Mouse (Mus musculus): ENCODE measurements around the gene Rnpep. TPM values are rescaled to one million over a fixed set of nuclear protein-coding genes. Genes with fewer than 3 reads are reported as not detected.
"Not testable (repeated sequence)": the region's sequence is repeated elsewhere in the genome, so short reads cannot be mapped to it uniquely, and the experiment has no call there.

The Rnpep gene
- total and polyA plus RNA-seq, 2 experiments from 2014 or later = 52.4 to 79.7 TPM

DNA sequence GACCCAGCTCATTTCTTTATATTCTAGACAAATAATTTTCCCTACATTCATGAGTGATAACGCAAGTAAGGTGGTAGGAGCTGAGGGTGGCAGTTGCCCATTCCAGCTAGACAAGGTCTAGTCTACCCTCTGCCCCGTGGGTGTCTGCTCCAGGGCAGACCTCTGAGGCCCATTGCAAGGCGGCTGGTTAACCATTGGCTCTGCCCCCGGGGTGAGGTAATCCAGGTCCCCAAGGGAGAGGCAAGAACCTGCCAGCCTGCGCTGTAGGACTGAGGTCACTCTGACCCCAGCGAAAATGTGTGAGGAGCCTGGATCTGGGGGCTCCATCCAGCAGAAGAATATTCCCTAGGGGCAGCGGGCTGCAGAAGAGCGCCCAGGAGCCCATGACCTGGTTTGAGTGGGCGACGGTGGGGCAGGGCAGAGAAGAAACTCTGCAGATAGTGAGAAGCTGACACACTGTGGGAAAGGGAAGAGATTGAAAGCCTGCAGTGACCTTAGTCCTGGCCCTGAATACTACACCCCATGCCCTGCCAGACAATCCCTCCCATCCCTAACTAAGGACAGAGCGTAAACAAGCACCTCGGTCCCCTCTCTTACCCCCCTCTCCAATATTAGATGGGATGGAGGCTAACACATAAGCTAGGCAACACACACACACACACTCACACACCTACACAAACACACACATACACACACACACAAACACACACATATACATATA lies 46.6 kb downstream of the Rnpep start:
- ATAC-seq (ENCODE audit: low FRiP score) (no peak), DNase-seq (ENCODE audit: low spot score) (no peak)
- no peaks in the 10 kb centered on the region for H3K27me3 ChIP-seq (ENCODE audit: insufficient read depth, low read length)
- H3K4me1 ChIP-seq (ENCODE audit: insufficient read depth, low read length) = no peaks in the 10 kb centered on the region
- H3K4me2 ChIP-seq (ENCODE audit: low read depth, low read length, poor library complexity, severe bottlenecking) = no peak overlapping the region
- WGBS = 71% methylated on average over 12 of the region's 12 CpGs
- no peak overlapping the region for H3K9ac ChIP-seq (replicated peaks; ENCODE audit: low read length, poor library complexity, severe bottlenecking)
- H3K9me3 ChIP-seq (ENCODE audit: low read length) = no peaks in the 10 kb centered on the region
- no peak for TF ChIP-seq CTCF (IDR thresholded peaks at IDR 0.05)
- H3K27ac ChIP-seq (ENCODE audit: low read depth, low read length) = no peak overlapping the region
- no peak overlapping the region for H3K4me3 ChIP-seq (ENCODE audit: low read depth, low read length)
- no peaks in the 10 kb centered on the region for H3K36me3 ChIP-seq (ENCODE audit: insufficient read depth, low read length)

GRCm38 (mm10) chr1:135234771-135235170 lies 49.1 kb downstream of the Rnpep start:
- TF ChIP-seq CTCF (IDR thresholded peaks at IDR 0.05) = no peak
- ATAC-seq (ENCODE audit: low FRiP score) = no peak
- Histone ChIP-seq H3K4me2 (ENCODE audit: low read depth, low read length, poor library complexity, severe bottlenecking) (no peak overlapping the region), H3K9me3 (ENCODE audit: low read length) (no peaks in the 10 kb centered on the region), H3K9ac (replicated peaks; ENCODE audit: low read length, poor library complexity, severe bottlenecking) (no peak overlapping the region), H3K4me1 (ENCODE audit: insufficient read depth, low read length) (no peaks in the 10 kb centered on the region), H3K4me3 (ENCODE audit: low read depth, low read length) (no peak overlapping the region), H3K27ac (ENCODE audit: low read depth, low read length) (no peak overlapping the region), H3K27me3 (ENCODE audit: insufficient read depth, low read length) (no peaks in the 10 kb centered on the region), H3K36me3 (ENCODE audit: insufficient read depth, low read length) (no peaks in the 10 kb centered on the region)
- DNase-seq (ENCODE audit: low spot score) = no peak
- WGBS = 89% methylated on average over 12 of the region's 12 CpGs

DNA sequence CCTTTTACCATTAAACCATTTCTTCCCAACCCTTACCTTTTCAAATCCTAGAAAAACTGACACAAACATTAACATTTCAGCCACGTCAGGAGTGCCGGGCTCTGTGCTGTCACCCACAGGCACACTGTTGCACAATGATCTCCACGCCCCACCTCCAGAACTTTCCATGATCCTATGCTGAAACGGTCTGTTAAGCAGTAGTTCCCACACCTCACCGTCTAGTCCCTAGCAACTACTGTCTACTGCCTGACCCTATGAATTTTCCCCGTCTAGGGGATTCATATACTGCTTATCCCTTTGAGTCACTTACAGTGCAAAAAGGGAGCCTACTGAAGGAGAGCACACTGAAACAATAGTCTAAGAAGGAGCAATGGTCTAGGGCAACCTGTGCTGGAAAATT lies 49.9 kb downstream of the Rnpep start:
- H3K4me1 ChIP-seq (ENCODE audit: insufficient read depth, low read length) = no peaks in the 10 kb centered on the region
- no peak overlapping the region for H3K4me2 ChIP-seq (ENCODE audit: low read depth, low read length, poor library complexity, severe bottlenecking)
- no peaks in the 10 kb centered on the region for H3K27me3 ChIP-seq (ENCODE audit: insufficient read depth, low read length)
- no peaks in the 10 kb centered on the region for H3K36me3 ChIP-seq (ENCODE audit: insufficient read depth, low read length)
- 88% methylated on average over 6 of the region's 6 CpGs for WGBS
- no peak for DNase-seq (ENCODE audit: low spot score)
- no peak for TF ChIP-seq CTCF (IDR thresholded peaks at IDR 0.05)
- no peak for ATAC-seq (ENCODE audit: low FRiP score)
- no peak overlapping the region for H3K4me3 ChIP-seq (ENCODE audit: low read depth, low read length)
- no peaks in the 10 kb centered on the region for H3K9me3 ChIP-seq (ENCODE audit: low read length)
- no peak overlapping the region for H3K27ac ChIP-seq (ENCODE audit: low read depth, low read length)
- H3K9ac ChIP-seq (replicated peaks; ENCODE audit: low read length, poor library complexity, severe bottlenecking) = no peak overlapping the region

DNA sequence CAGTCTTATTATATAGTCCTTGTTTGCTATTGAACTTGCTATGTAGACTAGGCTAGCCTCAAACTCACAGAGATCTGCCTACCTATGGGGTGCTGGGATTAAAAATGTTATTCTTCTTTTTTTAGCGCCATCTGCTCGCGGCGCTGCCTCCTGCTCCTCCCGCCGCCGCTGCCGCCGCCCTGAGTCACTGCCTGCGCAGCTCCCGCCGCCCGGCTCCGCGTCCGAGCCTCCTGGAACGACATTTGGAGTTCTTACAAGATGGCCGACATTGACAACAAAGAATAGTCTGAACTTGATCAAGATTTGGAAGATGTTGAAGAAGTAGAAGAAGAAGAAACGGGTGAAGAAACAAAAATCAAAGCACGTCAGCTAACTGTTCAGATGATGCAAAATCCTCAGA lies 52.0 kb downstream of the Rnpep start:
- H3K36me3 ChIP-seq (ENCODE audit: insufficient read depth, low read length); H3K9me3 ChIP-seq (ENCODE audit: low read length): not testable (repeated sequence)
- WGBS = 80% methylated on average over 20 of the region's 20 CpGs

DNA sequence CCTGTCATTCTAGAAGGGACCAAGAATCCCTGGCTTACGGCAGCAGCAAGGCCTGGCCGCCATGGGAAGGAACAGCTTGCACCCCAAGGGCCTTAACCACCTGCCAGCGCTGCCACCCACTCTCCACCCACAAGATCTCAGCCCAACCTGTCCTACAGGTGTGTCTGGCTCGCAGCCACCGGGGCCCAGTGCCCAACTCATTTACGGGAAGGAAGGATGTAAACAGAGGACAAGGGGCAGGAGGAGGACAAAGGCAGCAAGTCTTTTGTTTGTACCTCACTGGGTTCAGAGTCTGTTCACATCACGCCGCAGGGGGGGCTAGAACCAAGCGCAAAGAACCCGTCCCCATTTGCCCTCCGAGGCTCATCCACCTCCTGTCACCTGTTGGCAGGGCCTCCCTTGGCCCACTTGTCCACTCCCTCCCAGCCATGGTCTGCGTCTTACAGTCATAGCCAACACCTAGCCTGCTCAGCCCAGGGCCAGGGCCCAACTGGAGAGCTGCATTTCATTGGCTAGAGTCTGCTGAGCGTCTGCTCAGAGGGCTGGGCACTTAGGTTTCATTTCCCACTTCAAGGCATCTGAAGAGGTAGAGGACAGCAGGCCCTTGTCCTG lies 56.4 kb downstream of the Rnpep start:
- H3K27me3 ChIP-seq (ENCODE audit: insufficient read depth, low read length) = no peaks in the 10 kb centered on the region
- no peak overlapping the region for H3K4me3 ChIP-seq (ENCODE audit: low read depth, low read length)
- H3K9me3 ChIP-seq (ENCODE audit: low read length) = no peaks in the 10 kb centered on the region
- ATAC-seq (ENCODE audit: low FRiP score) (no peak), DNase-seq (ENCODE audit: low spot score) (no peak)
- WGBS = 81% methylated on average over 13 of the region's 13 CpGs
- no peak overlapping the region for H3K9ac ChIP-seq (replicated peaks; ENCODE audit: low read length, poor library complexity, severe bottlenecking)
- no peaks in the 10 kb centered on the region for H3K4me1 ChIP-seq (ENCODE audit: insufficient read depth, low read length)
- H3K4me2 ChIP-seq (ENCODE audit: low read depth, low read length, poor library complexity, severe bottlenecking) = no peak overlapping the region
- H3K27ac ChIP-seq (ENCODE audit: low read depth, low read length) = no peak overlapping the region
- H3K36me3 ChIP-seq (ENCODE audit: insufficient read depth, low read length) = no peaks in the 10 kb centered on the region
- TF ChIP-seq CTCF (IDR thresholded peaks at IDR 0.05) = no peak

More for the DNA sequence above, 52.0 kb downstream of the Rnpep start:
- H3K9ac ChIP-seq (replicated peaks; ENCODE audit: low read length, poor library complexity, severe bottlenecking); H3K4me1 ChIP-seq (ENCODE audit: insufficient read depth, low read length); DNase-seq (ENCODE audit: low spot score); H3K4me2 ChIP-seq (ENCODE audit: low read depth, low read length, poor library complexity, severe bottlenecking); H3K27ac ChIP-seq (ENCODE audit: low read depth, low read length); ATAC-seq (ENCODE audit: low FRiP score); H3K27me3 ChIP-seq (ENCODE audit: insufficient read depth, low read length); H3K4me3 ChIP-seq (ENCODE audit: low read depth, low read length): not testable (repeated sequence)

DNA sequence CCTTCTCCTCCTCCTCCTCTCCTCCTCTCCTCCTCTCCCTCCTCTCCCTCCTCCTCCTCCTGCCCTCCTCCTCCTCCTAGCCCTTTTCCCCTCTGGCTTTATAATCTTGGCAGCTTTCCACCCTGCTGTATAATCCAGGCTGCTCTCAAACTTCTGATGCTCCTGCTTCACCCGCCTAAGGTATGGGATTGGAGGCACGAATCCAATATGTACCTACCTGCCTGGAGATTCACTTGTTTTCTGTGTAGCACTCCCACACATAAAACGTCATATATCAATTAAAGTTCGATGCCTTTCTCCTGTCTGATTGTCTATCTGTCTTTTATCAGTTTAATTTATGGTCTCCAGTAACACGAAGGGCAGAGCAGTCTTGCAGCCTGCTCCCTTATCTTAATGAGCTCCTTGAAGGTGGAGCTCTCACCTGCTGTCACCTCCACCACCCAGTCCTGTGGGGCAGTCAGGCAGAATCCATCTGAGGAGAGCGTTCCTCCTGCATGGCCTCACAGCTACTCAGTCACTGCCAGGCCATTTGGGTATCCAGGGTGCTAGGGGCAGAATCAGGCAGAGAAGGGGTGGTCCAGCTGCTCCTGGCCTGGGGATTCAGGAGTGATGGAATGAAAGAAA lies 58.8 kb downstream of the Rnpep start:
- TF ChIP-seq CTCF (IDR thresholded peaks at IDR 0.05) = no peak
- Histone ChIP-seq H3K27me3 (ENCODE audit: insufficient read depth, low read length) (no peaks in the 10 kb centered on the region), H3K4me2 (ENCODE audit: low read depth, low read length, poor library complexity, severe bottlenecking) (no peak overlapping the region), H3K9ac (replicated peaks; ENCODE audit: low read length, poor library complexity, severe bottlenecking) (no peak overlapping the region), H3K9me3 (ENCODE audit: low read length) (no peaks in the 10 kb centered on the region), H3K4me3 (ENCODE audit: low read depth, low read length) (no peak overlapping the region), H3K36me3 (ENCODE audit: insufficient read depth, low read length) (no peaks in the 10 kb centered on the region), H3K27ac (ENCODE audit: low read depth, low read length) (no peak overlapping the region), H3K4me1 (ENCODE audit: insufficient read depth, low read length) (no peaks in the 10 kb centered on the region)
- DNase-seq (ENCODE audit: low spot score) (no peak), ATAC-seq (ENCODE audit: low FRiP score) (no peak)
- 65% methylated on average over 6 of the region's 6 CpGs for WGBS
